17 mouse cellular contexts compared by ENCODE assay signal in the genomic region with DNA sequence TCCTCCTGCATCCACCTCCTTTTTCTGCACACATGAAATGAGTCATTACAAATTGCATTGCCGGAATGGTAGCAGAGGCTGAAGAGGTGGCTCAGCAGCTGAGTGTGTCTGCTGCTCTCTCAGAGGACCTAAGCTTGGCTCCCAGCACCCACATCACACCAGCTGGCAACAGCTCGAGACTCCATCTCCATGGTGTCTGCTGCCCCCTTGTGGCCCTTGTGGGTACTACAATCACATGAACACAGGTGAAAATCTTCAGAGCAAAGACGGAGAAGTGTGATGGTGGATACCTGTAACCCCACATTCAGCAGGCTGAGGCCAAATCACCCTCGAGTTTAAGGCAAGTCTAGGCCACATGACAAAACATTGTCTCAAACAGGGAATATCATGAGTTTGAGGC. TPM values are rescaled to one million over a fixed set of nuclear protein-coding genes. Genes with fewer than 3 reads are reported as not detected.
A peak's percentile ranks its signal among the peaks of the same experiment; 100 is the strongest.
DNase-seq lines count a peak whose midpoint lies in the region; ATAC-seq and TF ChIP-seq lines count a peak whose summit lies in the region.
"Had no signal": no experiment of that assay in that cellular context is flagged by ENCODE, and none has a peak within 500 bp of the region (broad histone marks: within the 10 kb centered on the region; RNA-seq: fewer than 3 reads in every experiment).

No protein-coding gene starts in this region.

- WGBS in hindbrain, postnatal 0 days: 48% methylated on average over 4 of the region's 4 CpGs
- 49% methylated on average over 4 of the region's 4 CpGs for WGBS in hindbrain, embryonic 13.5 days

- H3K4me1 ChIP-seq in hindbrain, postnatal 0 days (ENCODE audit: insufficient read depth, low read length): no peaks in the 10 kb centered on the region
- no peaks in the 10 kb centered on the region for H3K4me1 ChIP-seq in hindbrain, embryonic 13.5 days (replicated peaks)
- no peaks in the 10 kb centered on the region for H3K4me1 ChIP-seq in cortical plate, adult 2 months (ENCODE audit: control insufficient read depth, insufficient read depth, low read length)
- H3K4me1 ChIP-seq: heart, embryonic 15.5 days; liver, embryonic 15.5 days; midbrain, embryonic 15.5 days had no signal

- no peak for ATAC-seq in hindbrain, postnatal 0 days
- ATAC-seq in hindbrain, embryonic 13.5 days (ENCODE audit: low FRiP score): no peak
- ATAC-seq: midbrain, embryonic 15.5 days had no signal

- peak; percentile 54 for TF ChIP-seq CTCF in hindbrain, postnatal 0 days (IDR thresholded peaks at IDR 0.05; ENCODE audit: low read depth)
- TF ChIP-seq CTCF in cortical plate, adult 2 months (IDR thresholded peaks at IDR 0.05; ENCODE audit: extremely low read depth, insufficient read depth, low read length): 0 out of 2 replicates have a peak, but pooled peaks have one; percentile 4

- H3K9ac ChIP-seq in hindbrain, postnatal 0 days (replicated peaks; ENCODE audit: low read length): no peak overlapping the region
- no peak overlapping the region for H3K9ac ChIP-seq in hindbrain, embryonic 13.5 days
- H3K9ac ChIP-seq: heart, embryonic 15.5 days; liver, embryonic 15.5 days; midbrain, embryonic 15.5 days had no signal

- H3K27me3 ChIP-seq in hindbrain, postnatal 0 days (ENCODE audit: insufficient read depth, low read length): no peaks in the 10 kb centered on the region
- H3K27me3 ChIP-seq in hindbrain, embryonic 13.5 days: peaks cover 9% of the 10 kb centered on the region; the same call in 1 of the 2 replicates
- H3K27me3 ChIP-seq: heart, embryonic 15.5 days; midbrain, embryonic 15.5 days had no signal

- no peak for TF ChIP-seq POLR2A in cortical plate, adult 2 months (IDR thresholded peaks at IDR 0.05; ENCODE audit: extremely low read depth, insufficient read depth, low read length)

- H3K9me3 ChIP-seq in hindbrain, postnatal 0 days (ENCODE audit: low read length): no peaks in the 10 kb centered on the region
- 0 out of 2 replicates have a peak, but pooled peaks cover 4% of the 10 kb centered on the region for H3K9me3 ChIP-seq in hindbrain, embryonic 13.5 days
- H3K9me3 ChIP-seq: heart, embryonic 15.5 days; liver, embryonic 15.5 days; midbrain, embryonic 15.5 days had no signal

- H3K4me2 ChIP-seq in hindbrain, postnatal 0 days (ENCODE audit: low read depth, low read length): no peak overlapping the region
- no peak overlapping the region for H3K4me2 ChIP-seq in hindbrain, embryonic 13.5 days
- H3K4me2 ChIP-seq: heart, embryonic 15.5 days; liver, embryonic 15.5 days; midbrain, embryonic 15.5 days had no signal

- H3K36me3 ChIP-seq in hindbrain, postnatal 0 days (ENCODE audit: insufficient read depth, low read length): no peaks in the 10 kb centered on the region
- H3K36me3 ChIP-seq in hindbrain, embryonic 13.5 days: no peaks in the 10 kb centered on the region
- H3K36me3 ChIP-seq: heart, embryonic 15.5 days; liver, embryonic 15.5 days; midbrain, embryonic 15.5 days had no signal

- H3K27ac ChIP-seq in hindbrain, postnatal 0 days: no peak overlapping the region
- no peak overlapping the region for H3K27ac ChIP-seq in hindbrain, embryonic 13.5 days
- H3K27ac ChIP-seq in cortical plate, adult 2 months (ENCODE audit: insufficient read depth, low read length): no peak overlapping the region
- H3K27ac ChIP-seq: heart, embryonic 15.5 days; liver, embryonic 15.5 days; midbrain, embryonic 15.5 days had no signal

- no peak for DNase-seq in hindbrain, postnatal 0 days (ENCODE audit: low spot score)
- peak; percentile 54 to 73 for DNase-seq in spleen, postnatal 10 days (ENCODE audit: low spot score in 2 of 2)
- no peak for DNase-seq in spleen, adult 12 weeks (ENCODE audit: low spot score)
- DNase-seq in testis, postnatal 14 days (ENCODE audit: low spot score): peak; percentile 62
- DNase-seq in adrenal gland, postnatal 10 days: no peak
- DNase-seq in Muller cell, postnatal 12 days (ENCODE audit: inconsistent ontology term): no peak
- DNase-seq: adrenal gland, adult 2 months; cerebellum, adult 9-10 months had no signal

- H3K4me3 ChIP-seq in hindbrain, postnatal 0 days (ENCODE audit: low read length): no peak overlapping the region
- no peak overlapping the region for H3K4me3 ChIP-seq in hindbrain, embryonic 13.5 days
- H3K4me3 ChIP-seq in cortical plate, adult 2 months (ENCODE audit: insufficient read depth, low read length): no peak overlapping the region
- H3K4me3 ChIP-seq: heart, embryonic 15.5 days; liver, embryonic 15.5 days; midbrain, embryonic 15.5 days had no signal

RNA-seq across cellular contexts. Expression of a gene that starts 8.9 kb away (rescaled TPM):
- not detected in 2 replicates for total RNA-seq in hindbrain, postnatal 0 days (2014; rRNA removed)
- 0.13 TPM in 1 of 2 replicates, not detected in the other for polyA plus RNA-seq in hindbrain, postnatal 0 days (2015; fragmentation: Nextera tagmentation; extraction: Ambion mirVana)
- polyA plus RNA-seq in hindbrain, embryonic 13.5 days (2015; fragmentation: Nextera tagmentation; extraction: Ambion mirVana): not detected in 2 replicates
- not detected in 2 replicates for polyA plus RNA-seq in cortical plate, adult 2 months (2012; rRNA removed)
- not detected for total RNA-seq in adrenal gland, postnatal 10 days (2021)
- total RNA-seq: adrenal gland, adult 2 months; ES-E14; left cerebral cortex, adult 18-20 months had no signal
- polyA plus RNA-seq: adrenal gland, adult 2 months; intestine, embryonic 14.5 days; liver, embryonic 15.5 days; midbrain, embryonic 15.5 days had no signal

RNA-seq across cellular contexts. Expression of a gene that starts 12.2 kb away (rescaled TPM):
- 1.1 and 3.9 TPM in 2 replicates for total RNA-seq in hindbrain, postnatal 0 days (2014; rRNA removed)
- polyA plus RNA-seq in hindbrain, postnatal 0 days (2015; fragmentation: Nextera tagmentation; extraction: Ambion mirVana): 1.2 and 1.9 TPM in 2 replicates
- polyA plus RNA-seq in hindbrain, embryonic 13.5 days (2015; fragmentation: Nextera tagmentation; extraction: Ambion mirVana): 1.2 and 1.5 TPM in 2 replicates
- 0.47 and 0.77 TPM in 2 replicates for polyA plus RNA-seq in cortical plate, adult 2 months (2012; rRNA removed)
- 1 to 10 TPM; 4.2 to 5.4 TPM for total RNA-seq in adrenal gland, postnatal 10 days (2021)

RNA-seq across cellular contexts. Expression of a gene that starts 24.2 kb away (rescaled TPM):
- not detected in 2 replicates for total RNA-seq in hindbrain, postnatal 0 days (2014; rRNA removed)
- 0.46 TPM in 1 of 2 replicates, not detected in the other for polyA plus RNA-seq in hindbrain, postnatal 0 days (2015; fragmentation: Nextera tagmentation; extraction: Ambion mirVana)
- 0.19 TPM in 1 of 2 replicates, not detected in the other for polyA plus RNA-seq in hindbrain, embryonic 13.5 days (2015; fragmentation: Nextera tagmentation; extraction: Ambion mirVana)
- polyA plus RNA-seq in cortical plate, adult 2 months (2012; rRNA removed): 0.29 TPM in 1 of 2 replicates, not detected in the other
- under 1 TPM; 0.36 to 0.42 TPM for total RNA-seq in adrenal gland, postnatal 10 days (2021)
- total RNA-seq: left cerebral cortex, adult 18-20 months had no signal
- polyA plus RNA-seq: embryonic facial prominence, embryonic 14.5 days; heart, embryonic 15.5 days; intestine, embryonic 14.5 days; liver, embryonic 15.5 days had no signal

RNA-seq across cellular contexts. Expression of a gene that starts 41.4 kb away (rescaled TPM):
- total RNA-seq in hindbrain, postnatal 0 days (2014; rRNA removed): 9.6 and 12.0 TPM in 2 replicates
- polyA plus RNA-seq in hindbrain, postnatal 0 days (2015; fragmentation: Nextera tagmentation; extraction: Ambion mirVana): 17.3 and 21.6 TPM in 2 replicates
- 18.5 and 20.7 TPM in 2 replicates for polyA plus RNA-seq in hindbrain, embryonic 13.5 days (2015; fragmentation: Nextera tagmentation; extraction: Ambion mirVana)
- polyA plus RNA-seq in cortical plate, adult 2 months (2012; rRNA removed): 20.2 and 22.4 TPM in 2 replicates
- total RNA-seq in adrenal gland, postnatal 10 days (2021): 1 to 10 TPM; 2.7 to 6.4 TPM

RNA-seq across cellular contexts. Expression of a gene that starts 41.5 kb away (rescaled TPM):
- 34.5 and 52.3 TPM in 2 replicates for total RNA-seq in hindbrain, postnatal 0 days (2014; rRNA removed)
- polyA plus RNA-seq in hindbrain, postnatal 0 days (2015; fragmentation: Nextera tagmentation; extraction: Ambion mirVana): 27.4 and 29.7 TPM in 2 replicates
- polyA plus RNA-seq in hindbrain, embryonic 13.5 days (2015; fragmentation: Nextera tagmentation; extraction: Ambion mirVana): 31.3 and 35.9 TPM in 2 replicates
- polyA plus RNA-seq in cortical plate, adult 2 months (2012; rRNA removed): 81.7 and 84.5 TPM in 2 replicates
- 10 to 100 TPM; 19.5 to 24.1 TPM for total RNA-seq in adrenal gland, postnatal 10 days (2021)

Comparison
In these comparisons a context has a peak if more than half of its experiments do, and no peak if none do; other contexts are left out.
1. DNase-seq: peak in spleen, postnatal 10 days (2 of 2) and testis, postnatal 14 days (single experiment); none in hindbrain, postnatal 0 days (single experiment), spleen, adult 12 weeks (single experiment), adrenal gland, postnatal 10 days (single experiment) and Muller cell, postnatal 12 days (single experiment).